Mouse (Mus musculus) T-helper 1 cell (primary cell): ENCODE measurements around the gene Otud7b.
"Not testable (repeated sequence)": the region's sequence is repeated elsewhere in the genome, so short reads cannot be mapped to it uniquely, and the experiment has no call there.

Experiments used
- in situ Hi-C: fragments of 300-600 bp; cut with MboI, MseI; formaldehyde crosslinking; loops from one replicate; pipeline ENCODE4 v1.15.1; 2025; ENCODE audit warnings: high pct_unique_total_duplicates

Gene Otud7b

GRCm38 (mm10) chr3:96178902-96179301, 74.6 kb downstream of the Otud7b start:
- in situ Hi-C loops = loop anchor here (5.0 kb wide), 1 partner anchor 53 kb away; no protein-coding TSS in a partner anchor

- in situ Hi-C loops = loop anchor here (5.0 kb wide), 1 partner anchor 53 kb away; no protein-coding TSS in a partner anchor
These were observed 75.2 kb downstream of the Otud7b start for GRCm38 (mm10) chr3:96179531-96179930.

GRCm38 (mm10) chr3:96180727-96181477, 76.6 kb downstream of the Otud7b start, which contains the start of gene Sv2a:
Gene Sv2a, plus strand, starts transcription at chr3:96181151.
- in situ Hi-C loops = no loop called here

- in situ Hi-C loops = no loop called here
These were observed 77.4 kb downstream of the Otud7b start for GRCm38 (mm10) chr3:96181510-96182381.

GRCm38 (mm10) chr3:96182382-96182776, 78.1 kb downstream of the Otud7b start:
- in situ Hi-C loops = no loop called here

GRCm38 (mm10) chr3:96192977-96193376, 88.7 kb downstream of the Otud7b start:
- in situ Hi-C loops = no loop called here

GRCm38 (mm10) chr3:96194966-96195365, 90.6 kb downstream of the Otud7b start:
- in situ Hi-C loops = no loop called here

GRCm38 (mm10) chr3:96195616-96196313, 91.4 kb downstream of the Otud7b start:
- in situ Hi-C loops = no loop called here

- in situ Hi-C loops = no loop called here
These were observed 92.3 kb downstream of the Otud7b start for GRCm38 (mm10) chr3:96196437-96197128.

- in situ Hi-C loops = no loop called here
These were observed 92.9 kb downstream of the Otud7b start for GRCm38 (mm10) chr3:96197129-96197749.

GRCm38 (mm10) chr3:96198181-96198580, 93.9 kb downstream of the Otud7b start:
- in situ Hi-C loops = no loop called here

GRCm38 (mm10) chr3:96198601-96199251, 94.4 kb downstream of the Otud7b start:
- in situ Hi-C loops = not testable (repeated sequence)

- in situ Hi-C loops = no loop called here
These were observed 95.4 kb downstream of the Otud7b start for GRCm38 (mm10) chr3:96199731-96200130.

- in situ Hi-C loops = no loop called here
These were observed 103.5 kb downstream of the Otud7b start for GRCm38 (mm10) chr3:96207819-96208218.

- in situ Hi-C loops = no loop called here
These were observed 104.9 kb downstream of the Otud7b start for GRCm38 (mm10) chr3:96209242-96209641.
